Comparison of ENCODE assay signal across 20 mouse cellular contexts in the genomic region with DNA sequence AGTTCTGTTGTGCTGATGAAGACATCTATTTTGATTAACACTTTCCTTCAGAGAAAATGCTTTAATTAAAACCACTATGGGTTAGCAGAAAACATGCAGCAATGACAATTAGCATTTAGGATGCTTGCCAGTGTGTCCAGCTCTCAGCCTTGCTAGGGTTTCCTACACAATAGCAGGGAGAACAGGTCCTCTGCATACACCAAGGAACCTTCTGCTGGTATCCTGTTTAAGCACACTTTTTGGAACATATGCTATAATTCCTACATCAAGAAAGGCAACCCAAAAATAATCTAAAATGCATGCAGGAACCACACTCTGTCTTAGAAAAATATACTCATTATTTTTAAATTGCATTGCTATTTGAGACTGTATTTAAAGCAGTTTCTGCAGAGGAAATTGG.
"Had no signal": no experiment of that assay in that cellular context is flagged by ENCODE, and none has a peak within 500 bp of the region (broad histone marks: within the 10 kb centered on the region; RNA-seq: fewer than 3 reads in every experiment).

No protein-coding gene starts in this region.

- H3K9me3 ChIP-seq: lung, embryonic 15.5 days; midbrain, embryonic 15.5 days had no signal

- H3K36me3 ChIP-seq: lung, embryonic 15.5 days; midbrain, embryonic 13.5 days; midbrain, embryonic 15.5 days; neural tube, embryonic 12.5 days had no signal

- DNase-seq: liver, postnatal 0 days; lung, adult 2 months; lung, postnatal 14 days; lung, postnatal 36 days; retina, postnatal 1 day; right cerebral cortex, adult 18-20 months; right cerebral cortex, postnatal 25 days; right cerebral cortex, postnatal 4 days; spleen, adult 18-20 months; thymus, adult 2 months; thymus, postnatal 25 days; thymus, postnatal 4 days had no signal

- H3K9ac ChIP-seq: liver, postnatal 0 days; lung, embryonic 15.5 days; midbrain, embryonic 13.5 days; midbrain, embryonic 15.5 days; neural tube, embryonic 12.5 days had no signal

- H3K4me1 ChIP-seq: lung, embryonic 15.5 days; megakaryocyte, embryonic 14.5 days; midbrain, embryonic 13.5 days; midbrain, embryonic 15.5 days; neural tube, embryonic 12.5 days had no signal

- ATAC-seq: liver, postnatal 0 days; lung, postnatal 0 days; midbrain, embryonic 13.5 days; midbrain, embryonic 15.5 days had no signal

- H3K27ac ChIP-seq: lung, embryonic 15.5 days; macrophage; midbrain, embryonic 13.5 days; midbrain, embryonic 15.5 days; neural tube, embryonic 12.5 days had no signal

- H3K27me3 ChIP-seq: lung, embryonic 15.5 days; megakaryocyte, embryonic 14.5 days; midbrain, embryonic 13.5 days; midbrain, embryonic 15.5 days; neural tube, embryonic 12.5 days had no signal

- H3K4me2 ChIP-seq: lung, embryonic 15.5 days; midbrain, embryonic 11.5 days; midbrain, embryonic 13.5 days; midbrain, embryonic 15.5 days; neural tube, embryonic 12.5 days had no signal

- H3K4me3 ChIP-seq: lung, embryonic 15.5 days; megakaryocyte, embryonic 14.5 days; midbrain, embryonic 13.5 days; midbrain, embryonic 15.5 days; neural tube, embryonic 12.5 days had no signal
